Mouse (Mus musculus) liver, postnatal 0 days (tissue): Measurements from ENCODE around the gene Sptbn2. TPM values are rescaled to one million over a fixed set of nuclear protein-coding genes. Genes with fewer than 3 reads are reported as not detected.

ENCODE experiments used
- ATAC-seq: fragments of 200-750 bp; cut with Nextera tagmentation; 2 replicates; pipeline ENCODE4 v1.8.0; 2017; ENCODE audit warnings: mild to moderate bottlenecking, moderate library complexity
- DNase-seq: peaks from one replicate; pipeline ENCODE4 v3.0.0-alpha.2; 2016
- H3K27ac ChIP-seq: fragments of 300-500 bp; sonication (generic); 2 replicates; pipeline ENCODE4 v1.5.1; 2014; ENCODE audit warnings: antibody characterized with exemption, moderate library complexity, mild to moderate bottlenecking, low read depth
- H3K27me3 ChIP-seq: fragments of 300-500 bp; sonication (generic); 2 replicates; pipeline ENCODE4 v1.6.1; 2014; ENCODE audit warnings: low read length, control low read depth, mixed read lengths; ENCODE audit not compliant: insufficient read depth
- H3K36me3 ChIP-seq: fragments of 300-500 bp; sonication (generic); replicated peaks from 2 replicates; pipeline ENCODE4 v1.6.1; 2014; ENCODE audit warnings: mild to moderate bottlenecking, control low read depth, low read length, moderate library complexity, mixed read lengths; ENCODE audit not compliant: insufficient read depth
- H3K4me1 ChIP-seq: fragments of 300-500 bp; sonication (generic); 2 replicates; pipeline ENCODE4 v1.6.1; 2014; ENCODE audit warnings: antibody characterized with exemption, mild to moderate bottlenecking, control low read depth; ENCODE audit not compliant: insufficient read depth
- H3K4me2 ChIP-seq: fragments of 300-500 bp; sonication (generic); 2 replicates; pipeline ENCODE4 v1.6.1; 2014; ENCODE audit warnings: low read depth, mild to moderate bottlenecking, low read length, moderate library complexity, mixed read lengths
- H3K4me3 ChIP-seq: fragments of 300-500 bp; sonication (generic); 2 replicates; pipeline ENCODE4 v1.5.1; 2014; ENCODE audit warnings: low read depth, low read length
- H3K9ac ChIP-seq: fragments of 300-500 bp; sonication (generic); replicated peaks from 2 replicates; pipeline ENCODE4 v1.6.1; 2014; ENCODE audit warnings: mild to moderate bottlenecking, moderate library complexity
- H3K9me3 ChIP-seq: fragments of 300-500 bp; sonication (generic); 2 replicates; pipeline ENCODE4 v1.6.1; 2016; ENCODE audit warnings: mild to moderate bottlenecking, control low read depth, low read length, mixed read lengths
- CTCF ChIP-seq: sonication (generic); IDR thresholded peaks from 2 replicates; pipeline ENCODE4 v1.5.1; 2016; ENCODE audit warnings: antibody characterized with exemption, low read depth
- EP300 ChIP-seq: IDR thresholded peaks from 2 replicates; pipeline ENCODE4 v1.6.1; 2016; ENCODE audit warnings: antibody characterized with exemption, low read depth, mild to moderate bottlenecking
- WGBS: fragments of 180-500 bp; shearing (Covaris S2); extraction: QIAGEN DNeasy Blood & Tissue Kit; methylation state at CpG from one replicate; pipeline ENCODE4 v1.1.7; 2014; ENCODE audit not compliant: insufficient replicate concordance; 5-methylcytosine and 5-hydroxymethylcytosine counted together
- polyA plus RNA-seq: library from polyadenylated mRNA; unstranded; fragments of >200 nt; fragmentation: Nextera tagmentation; extraction: Ambion mirVana; gene quantifications from 2 replicates; pipeline ENCODE4 v1.2.1, GENCODE M21; 2015

Sptbn2 gene
- polyA plus RNA-seq, 1 experiment from 2014 or later: 0.59 TPM

GRCm38 (mm10) chr19:4745057-4745456, 34.1 kb downstream of the Sptbn2 start:
- no peaks in the 10 kb centered on the region for H3K27me3 ChIP-seq
- no peaks in the 10 kb centered on the region for H3K36me3 ChIP-seq
- no peak overlapping the region for H3K4me2 ChIP-seq
- no peaks in the 10 kb centered on the region for H3K4me1 ChIP-seq
- DNase-seq (peak; percentile 49), ATAC-seq (no peak)
- H3K9me3 ChIP-seq: no peaks in the 10 kb centered on the region
- H3K27ac ChIP-seq: no peak overlapping the region
- H3K4me3 ChIP-seq: no peak overlapping the region
- TF ChIP-seq CTCF (no peak), EP300 (no peak)
- 65% methylated on average over 9 of the region's 9 CpGs for WGBS
- H3K9ac ChIP-seq: no peak overlapping the region

DNA sequence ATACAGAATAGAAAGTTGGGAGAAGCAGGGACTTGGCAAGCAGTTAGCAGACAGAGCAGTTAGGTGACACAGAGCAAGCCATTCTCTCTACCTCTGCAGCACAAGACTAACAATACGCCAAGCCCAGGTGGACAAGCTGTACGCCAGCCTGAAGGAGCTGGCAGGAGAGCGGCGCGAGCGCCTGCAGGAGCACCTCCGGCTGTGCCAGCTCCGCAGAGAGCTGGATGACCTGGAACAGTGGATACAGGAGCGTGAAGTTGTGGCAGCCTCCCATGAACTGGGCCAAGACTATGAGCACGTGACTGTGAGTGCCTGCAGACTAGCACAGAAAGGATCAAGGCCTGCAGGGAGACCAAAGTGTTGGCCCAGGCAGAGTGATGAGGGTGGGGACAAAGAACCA, 34.7 kb downstream of the Sptbn2 start:
- no peaks in the 10 kb centered on the region for H3K27me3 ChIP-seq
- TF ChIP-seq CTCF (no peak), EP300 (no peak)
- H3K4me1 ChIP-seq: no peaks in the 10 kb centered on the region
- no peak overlapping the region for H3K4me2 ChIP-seq
- H3K9ac ChIP-seq: no peak overlapping the region
- H3K9me3 ChIP-seq: no peaks in the 10 kb centered on the region
- H3K4me3 ChIP-seq: no peak overlapping the region
- no peak overlapping the region for H3K27ac ChIP-seq
- WGBS: 84% methylated on average over 10 of the region's 10 CpGs
- DNase-seq (no peak), ATAC-seq (no peak)
- H3K36me3 ChIP-seq: no peaks in the 10 kb centered on the region

DNA sequence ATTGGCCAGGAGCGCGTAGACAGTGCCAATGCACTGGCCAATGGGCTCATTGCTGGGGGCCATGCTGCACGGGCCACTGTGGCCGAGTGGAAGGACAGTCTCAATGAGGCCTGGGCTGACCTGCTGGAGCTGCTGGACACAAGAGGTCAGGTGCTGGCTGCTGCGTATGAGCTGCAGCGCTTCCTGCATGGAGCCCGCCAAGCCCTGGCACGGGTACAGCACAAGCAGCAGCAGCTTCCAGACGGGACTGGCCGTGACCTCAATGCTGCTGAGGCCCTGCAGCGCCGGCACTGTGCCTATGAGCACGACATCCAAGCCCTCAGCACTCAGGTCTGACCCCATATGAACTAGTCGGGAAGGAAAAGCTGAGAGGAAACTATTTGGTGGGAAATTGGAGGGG, 35.6 kb downstream of the Sptbn2 start:
- WGBS: 77% methylated on average over 14 of the region's 14 CpGs
- DNase-seq: no peak
- Histone ChIP-seq H3K27me3 (no peaks in the 10 kb centered on the region), H3K9ac (no peak overlapping the region), H3K27ac (no peak overlapping the region), H3K9me3 (no peaks in the 10 kb centered on the region), H3K4me1 (no peaks in the 10 kb centered on the region), H3K36me3 (no peaks in the 10 kb centered on the region), H3K4me2 (no peak overlapping the region), H3K4me3 (no peak overlapping the region)
- no peak for TF ChIP-seq CTCF
- no peak for ATAC-seq

DNA sequence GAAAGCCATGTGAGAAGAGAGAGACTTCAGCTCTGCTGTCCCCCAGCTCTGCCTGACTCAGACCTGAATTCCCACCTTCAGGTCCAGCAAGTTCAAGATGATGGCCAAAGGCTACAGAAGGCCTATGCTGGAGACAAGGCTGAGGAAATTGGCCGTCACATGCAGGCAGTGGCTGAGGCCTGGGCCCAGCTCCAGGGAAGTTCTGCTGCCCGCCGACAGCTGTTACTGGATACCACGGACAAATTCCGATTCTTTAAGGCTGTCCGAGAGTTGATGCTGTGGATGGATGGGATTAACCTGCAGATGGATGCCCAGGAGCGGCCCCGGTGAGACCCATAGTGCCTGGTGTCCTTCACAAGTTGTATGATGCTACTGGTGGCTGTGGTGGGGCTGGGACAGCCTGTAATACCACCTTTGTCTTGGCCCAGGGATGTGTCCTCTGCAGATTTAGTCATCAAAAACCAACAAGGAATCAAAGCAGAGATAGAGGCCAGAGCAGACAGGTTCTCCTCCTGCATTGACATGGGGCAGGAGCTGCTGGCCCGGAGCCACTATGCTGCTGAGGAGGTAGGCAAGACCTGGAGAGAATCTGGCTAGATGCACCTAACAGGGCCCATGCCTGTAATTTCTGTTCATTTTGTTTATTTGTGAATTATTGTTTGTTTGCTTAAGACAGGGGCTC, 36.8 kb downstream of the Sptbn2 start:
- 79% methylated on average over 9 of the region's 9 CpGs for WGBS
- no peak overlapping the region for H3K9ac ChIP-seq
- H3K4me1 ChIP-seq: no peaks in the 10 kb centered on the region
- DNase-seq (no peak), ATAC-seq (no peak)
- H3K36me3 ChIP-seq: no peaks in the 10 kb centered on the region
- no peak for TF ChIP-seq CTCF
- no peak for TF ChIP-seq EP300
- H3K27ac ChIP-seq: no peak overlapping the region
- no peak overlapping the region for H3K4me3 ChIP-seq
- H3K27me3 ChIP-seq: no peaks in the 10 kb centered on the region
- no peaks in the 10 kb centered on the region for H3K9me3 ChIP-seq
- no peak overlapping the region for H3K4me2 ChIP-seq

GRCm38 (mm10) chr19:4748493-4748892, 37.5 kb downstream of the Sptbn2 start:
- Histone ChIP-seq H3K36me3 (no peaks in the 10 kb centered on the region), H3K4me1 (no peaks in the 10 kb centered on the region), H3K4me3 (no peak overlapping the region), H3K9me3 (no peaks in the 10 kb centered on the region), H3K27ac (no peak overlapping the region), H3K27me3 (no peaks in the 10 kb centered on the region), H3K9ac (no peak overlapping the region), H3K4me2 (no peak overlapping the region)
- WGBS: 82% methylated on average over 10 of the region's 10 CpGs
- ATAC-seq: no peak
- DNase-seq: no peak
- TF ChIP-seq EP300 (no peak), CTCF (no peak)

DNA sequence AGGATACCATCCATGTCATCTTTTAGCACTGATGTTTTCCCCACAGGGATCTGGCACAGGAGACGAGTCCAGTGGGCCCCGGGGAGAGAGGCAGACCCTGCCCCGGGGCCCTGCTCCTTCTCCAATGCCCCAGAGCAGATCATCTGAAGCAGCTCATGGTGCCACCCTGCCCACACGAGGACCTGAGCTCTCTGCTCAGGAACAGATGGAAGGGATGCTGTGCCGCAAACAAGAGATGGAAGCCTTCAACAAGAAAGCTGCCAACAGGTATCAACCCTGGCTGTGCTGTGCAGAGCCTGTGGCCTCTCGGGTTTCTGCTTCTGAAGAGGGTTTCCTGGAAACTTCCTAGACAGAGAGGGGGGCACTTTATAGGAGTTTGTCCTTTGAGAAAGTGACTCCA, 39.0 kb downstream of the Sptbn2 start:
- no peak for ATAC-seq
- Histone ChIP-seq H3K9ac (no peak overlapping the region), H3K9me3 (no peaks in the 10 kb centered on the region), H3K27me3 (no peaks in the 10 kb centered on the region), H3K4me1 (no peaks in the 10 kb centered on the region), H3K27ac (no peak overlapping the region), H3K4me3 (no peak overlapping the region), H3K4me2 (no peak overlapping the region), H3K36me3 (no peaks in the 10 kb centered on the region)
- DNase-seq: no peak
- TF ChIP-seq CTCF (no peak), EP300 (no peak)
- WGBS: 75% methylated on average over 6 of the region's 6 CpGs
